Mouse (Mus musculus) cerebellum, adult 2 months (tissue): ENCODE data around the gene Mib2. TPM values are rescaled to one million over a fixed set of nuclear protein-coding genes. Genes with fewer than 3 reads are reported as not detected.
A peak's percentile ranks its signal among the peaks of the same experiment; 100 is the strongest.

Experiments used
- DNase-seq, 2 experiments: peaks; one replicate each; pipeline ENCODE4 v3.0.0; 2021
- H3K27ac ChIP-seq: fragments of 200-500 bp; 2 replicates; pipeline ENCODE4 v1.5.1; 2012; ENCODE audit warnings: low read length, control low read depth, inconsistent platforms; ENCODE audit not compliant: insufficient read depth
- H3K27me3 ChIP-seq: fragments of 200-500 bp; 2 replicates; pipeline ENCODE4 v1.6.1; 2012; ENCODE audit warnings: inconsistent platforms, mild to moderate bottlenecking, low read length, moderate library complexity; ENCODE audit not compliant: control insufficient read depth, insufficient read depth
- H3K4me1 ChIP-seq: fragments of 200-500 bp; 2 replicates; pipeline ENCODE4 v1.6.1; 2011; ENCODE audit warnings: low read length; ENCODE audit not compliant: control insufficient read depth, insufficient read depth
- H3K4me3 ChIP-seq: fragments of 200-500 bp; replicated peaks from 2 replicates; pipeline ENCODE3; 2011; ENCODE audit warnings: mild to moderate bottlenecking, low read depth, low read length, control low read depth; ENCODE audit not compliant: insufficient read depth
- CTCF ChIP-seq: fragments of 200-500 bp; IDR thresholded peaks from 2 replicates; pipeline ENCODE4 v1.5.1; 2011; ENCODE audit warnings: low read depth, mild to moderate bottlenecking, control low read depth, low read length, moderate library complexity, borderline replicate concordance; ENCODE audit not compliant: insufficient read depth
- POLR2A ChIP-seq: fragments of 200-500 bp; IDR thresholded peaks from 2 replicates; pipeline ENCODE4 v1.6.1; 2011; ENCODE audit warnings: low read length, control low read depth, borderline replicate concordance; ENCODE audit not compliant: insufficient read depth
- WGBS: fragments of 180-500 bp; shearing (Covaris S2); methylation state at CpG from one replicate; pipeline ENCODE4 v1.1.7; 2018; 5-methylcytosine and 5-hydroxymethylcytosine counted together
- polyA plus RNA-seq: library from polyadenylated mRNA; depleted of rRNA; stranded (reverse); fragments of >200 nt; gene quantifications from 2 replicates; pipeline ENCODE4 v1.2.3, GENCODE M21; 2012

The Mib2 gene
- polyA plus RNA-seq, 1 experiment: 146 TPM

- no peak for TF ChIP-seq POLR2A
- TF ChIP-seq CTCF: no peak
- 92% methylated on average over 4 of the region's 4 CpGs for WGBS
- no peaks in the 10 kb centered on the region; the same call in 1 of the 2 replicates for H3K4me1 ChIP-seq
- H3K27me3 ChIP-seq: no peaks in the 10 kb centered on the region
- H3K27ac ChIP-seq: no peak overlapping the region
- H3K4me3 ChIP-seq: no peak overlapping the region
- no peak for DNase-seq
Measured at GRCm38 (mm10) chr4:155703425-155703929, 34.5 kb upstream of the Mib2 start.

DNA sequence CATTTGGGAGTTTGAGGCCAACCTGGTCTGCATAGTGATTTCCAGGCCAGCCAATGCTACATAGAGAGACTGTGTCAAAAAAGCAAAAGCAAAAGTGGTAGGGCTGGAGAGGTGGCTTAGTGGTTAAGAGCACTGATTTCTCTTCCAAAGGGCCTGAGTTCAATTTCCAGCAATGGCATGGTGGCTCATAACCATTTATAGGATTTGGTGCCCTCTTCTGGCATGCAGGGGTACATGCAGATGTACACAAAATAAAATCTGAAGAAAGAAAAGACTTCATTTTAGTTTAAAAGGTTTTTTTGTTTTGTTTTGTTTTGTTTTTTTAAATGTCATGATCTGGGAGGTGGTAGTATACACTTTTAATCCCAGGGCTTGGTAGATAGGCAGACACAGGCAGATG is 31.4 kb upstream of the Mib2 start:
- no peaks in the 10 kb centered on the region for H3K27me3 ChIP-seq
- H3K27ac ChIP-seq: no peak overlapping the region
- peaks cover 8% of the 10 kb centered on the region; the same call in 1 of the 2 replicates for H3K4me1 ChIP-seq
- H3K4me3 ChIP-seq: no peak overlapping the region
- peak in 1 of 2 experiments; percentile 26 for DNase-seq
- TF ChIP-seq CTCF: peak; percentile 60; the same call in 1 of the 2 replicates
- TF ChIP-seq POLR2A: no peak

DNA sequence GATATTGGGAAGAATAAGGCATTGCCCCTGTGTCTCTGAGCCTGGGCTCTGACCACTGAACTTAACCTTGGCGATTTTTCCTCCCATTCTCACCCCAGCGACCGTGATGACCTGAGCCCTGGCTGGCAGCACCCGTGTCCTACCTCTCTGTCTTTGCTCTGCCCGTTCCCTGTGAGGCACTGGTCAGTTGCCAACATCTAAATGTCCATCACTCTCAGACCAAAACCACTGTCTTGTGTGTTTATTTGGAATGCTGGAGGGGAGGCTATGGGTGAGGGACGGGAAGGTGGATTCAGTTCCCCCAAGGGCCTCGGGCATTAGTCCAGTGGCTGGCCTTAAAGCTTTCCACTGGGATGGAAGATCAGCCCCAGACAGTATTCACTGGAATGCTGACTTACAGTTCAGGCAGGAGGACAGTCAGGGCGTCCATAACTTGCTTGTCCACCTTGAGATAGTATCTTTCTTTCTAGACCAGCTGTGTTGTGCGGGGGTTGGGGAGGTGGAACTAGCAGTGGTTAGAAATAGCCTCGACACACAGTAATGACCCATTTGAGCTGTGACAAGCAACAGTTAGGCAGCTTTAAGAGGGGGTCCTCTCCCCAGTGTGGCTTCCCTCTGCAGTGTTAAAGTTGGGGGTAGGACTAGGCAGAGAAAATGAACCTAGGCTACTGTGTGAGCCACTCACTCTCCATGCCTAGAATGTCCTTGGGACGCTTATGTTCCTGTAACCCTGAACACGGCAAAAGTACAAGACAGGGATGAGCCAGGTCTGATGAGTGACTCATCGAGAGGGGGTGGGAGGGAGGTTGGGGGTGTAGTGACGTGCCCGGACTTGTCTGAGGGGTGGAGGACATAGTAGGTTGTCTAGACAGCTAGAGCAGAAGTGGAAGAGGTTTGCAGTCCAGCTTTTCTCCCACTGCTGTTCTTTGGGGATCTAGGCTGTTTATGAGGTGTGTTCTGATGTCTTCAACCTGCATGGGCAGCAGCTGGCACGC is 27.6 kb upstream of the Mib2 start:
- no peaks in the 10 kb centered on the region for H3K27me3 ChIP-seq
- peak overlapping the region; percentile 96 for H3K27ac ChIP-seq
- 14% methylated on average over 16 of the region's 16 CpGs for WGBS

DNA sequence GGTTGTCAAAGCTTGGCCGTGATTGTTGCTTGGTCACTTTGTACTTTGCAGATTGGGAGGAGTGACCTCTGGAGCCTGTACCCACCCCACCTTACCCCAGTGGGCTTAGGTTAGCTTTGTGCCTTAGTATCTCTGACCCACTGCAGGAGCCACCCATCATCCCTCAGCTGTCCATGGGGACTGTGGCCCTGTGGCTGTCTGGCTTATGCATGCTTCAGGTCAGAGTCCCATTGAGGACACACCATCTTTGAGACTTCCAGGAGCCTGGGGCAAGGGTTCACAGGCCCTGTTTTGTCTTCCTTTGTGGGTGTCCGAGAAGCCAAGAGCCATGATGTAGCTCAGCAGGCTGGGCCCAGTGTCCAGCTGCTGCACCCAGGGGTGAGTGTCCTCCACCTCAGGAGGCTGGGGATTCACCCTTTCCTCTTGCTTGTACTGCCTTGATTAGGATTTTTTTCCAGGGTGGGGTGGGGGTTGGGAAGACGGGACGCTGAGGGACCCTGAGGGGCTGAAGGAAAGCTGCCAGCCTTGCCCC is 26.6 kb upstream of the Mib2 start:
- DNase-seq: peak in 1 of 2 experiments; percentile 58
- WGBS: 6% methylated on average over 4 of the region's 4 CpGs
- Histone ChIP-seq H3K4me3 (peak overlapping the region; percentile 57), H3K4me1 (peaks cover 23% of the 10 kb centered on the region), H3K27me3 (no peaks in the 10 kb centered on the region), H3K27ac (peak overlapping the region; percentile 96)
- TF ChIP-seq POLR2A: no peak
- no peak for TF ChIP-seq CTCF

More for the DNA sequence above, 27.6 kb upstream of the Mib2 start:
- peak; percentile 38; the same call in 1 of the 2 replicates for TF ChIP-seq POLR2A
- no peak for TF ChIP-seq CTCF
- H3K4me1 ChIP-seq: peaks cover 17% of the 10 kb centered on the region
- peak overlapping the region; percentile 57 for H3K4me3 ChIP-seq
- peak; percentile 70 to 72 for DNase-seq

DNA sequence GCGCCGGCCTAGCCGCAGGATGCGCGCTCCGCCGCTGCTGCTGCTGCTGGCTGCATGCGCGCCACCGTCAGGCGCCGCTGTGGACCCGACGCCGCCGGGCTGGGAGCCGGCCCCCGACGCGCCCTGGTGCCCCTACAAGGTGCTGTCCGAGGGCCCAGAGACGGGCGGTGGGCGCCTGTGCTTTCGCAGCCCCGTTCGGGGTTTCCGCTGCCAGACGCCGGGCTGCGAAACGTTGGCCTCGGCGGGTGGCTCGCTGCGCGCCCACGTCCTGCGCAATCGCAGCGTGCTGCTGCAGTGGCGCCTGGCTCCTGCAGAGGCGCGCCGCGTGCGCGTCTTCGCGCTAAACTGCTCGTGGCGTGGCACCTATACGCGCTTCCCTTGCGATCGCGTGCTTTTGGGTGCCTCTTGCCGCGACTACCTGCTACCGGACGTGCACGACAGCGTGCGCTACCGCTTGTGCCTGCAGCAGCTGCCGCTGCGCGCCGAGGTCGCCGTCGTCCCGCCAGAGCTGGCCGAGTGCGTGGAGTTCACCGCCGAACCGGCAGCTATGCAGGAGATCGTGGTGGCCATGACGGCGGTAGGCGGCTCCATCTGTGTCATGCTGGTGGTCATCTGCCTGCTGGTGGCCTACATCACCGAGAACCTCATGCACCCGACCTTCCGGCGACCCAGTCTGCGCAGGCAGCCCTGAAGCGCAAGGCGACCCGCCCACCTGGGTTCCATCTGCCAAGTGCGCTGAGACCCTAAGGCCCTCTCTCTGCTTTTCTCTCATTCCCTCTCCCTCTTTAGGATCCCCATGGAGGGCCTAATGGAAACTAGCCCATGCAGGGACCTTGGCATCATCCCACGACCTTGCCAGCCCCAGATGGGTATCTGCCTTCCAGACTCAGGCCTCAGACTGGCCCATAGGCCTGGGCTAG is 25.7 kb upstream of the Mib2 start:
- no peak; the same call in 1 of the 2 replicates for TF ChIP-seq CTCF
- peak; percentile 43 for TF ChIP-seq POLR2A
- Histone ChIP-seq H3K4me3 (peak overlapping the region; percentile 57), H3K4me1 (peaks cover 29% of the 10 kb centered on the region), H3K27me3 (no peaks in the 10 kb centered on the region), H3K27ac (peak overlapping the region; percentile 96)
- DNase-seq: peak; percentile 79 to 84
- 2% methylated on average over 92 of the region's 92 CpGs for WGBS

- TF ChIP-seq POLR2A (0 out of 2 replicates have a peak, but pooled peaks have one; percentile 43), CTCF (no peak; the same call in 1 of the 2 replicates)
- WGBS: 1% methylated on average over 38 of the region's 47 CpGs
- peak; percentile 90 for DNase-seq
- H3K4me3 ChIP-seq: peak within 1 kb of the TSS; percentile 57
- no peaks in the 10 kb centered on the region for H3K27me3 ChIP-seq
- peak within 1 kb of the TSS; percentile 96 for H3K27ac ChIP-seq
- H3K4me1 ChIP-seq: peaks cover 29% of the 10 kb centered on the region
Measured at GRCm38 (mm10) chr4:155694111-155694481, 25.1 kb upstream of the Mib2 start, which contains the start of gene Fndc10. Gene Fndc10, plus strand, starts transcription at chr4:155694342.

- peak overlapping the region; percentile 24; the same call in 1 of the 2 replicates for H3K27ac ChIP-seq
- H3K4me3 ChIP-seq: no peak overlapping the region
- TF ChIP-seq CTCF (no peak), POLR2A (no peak)
- no peak for DNase-seq
- WGBS: 82% methylated on average over 3 of the region's 3 CpGs
- H3K27me3 ChIP-seq: no peaks in the 10 kb centered on the region
- peaks cover 25% of the 10 kb centered on the region for H3K4me1 ChIP-seq
Measured at GRCm38 (mm10) chr4:155692421-155692820, 23.4 kb upstream of the Mib2 start.
